Mouse (Mus musculus): Measurements from ENCODE around the gene Klk5. TPM values are rescaled to one million over a fixed set of nuclear protein-coding genes. Genes with fewer than 3 reads are reported as not detected.
A peak's percentile ranks its signal among the peaks of the same experiment; 100 is the strongest.

The Klk5 gene
- polyA plus RNA-seq (2012; ENCODE audit: insufficient read depth, low replicate concordance): not detected in 2 replicates

DNA sequence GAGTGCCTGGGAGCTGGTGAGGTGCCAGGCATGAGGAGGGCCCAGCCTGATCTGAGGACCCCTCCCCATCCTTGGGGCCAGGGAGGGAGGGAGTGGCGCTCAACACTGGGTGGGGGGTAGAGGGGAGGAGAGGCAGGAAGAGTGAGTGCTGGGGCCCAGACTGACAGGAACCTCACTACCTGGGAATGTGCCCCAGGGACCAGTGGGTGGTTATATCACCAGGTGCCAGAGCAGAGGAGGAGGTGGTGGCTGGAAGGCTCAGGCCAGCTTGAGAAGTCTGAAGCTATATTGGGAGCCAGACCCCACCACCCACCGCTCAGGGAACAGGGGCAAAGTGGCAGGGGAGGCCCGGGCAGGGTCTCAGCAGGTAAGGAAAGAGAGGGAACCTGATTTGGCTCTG, at the start of gene Klk5:
Gene Klk5 (plus strand): TSS at position 271 of the 400 bp plus-strand sequence.
- Histone ChIP-seq H3K36me3 (replicated peaks; ENCODE audit: low read length) (no peaks in the 10 kb centered on the region), H3K4me3 (replicated peaks) (no peak within 1 kb of the TSS), H3K27me3 (replicated peaks) (no peaks in the 10 kb centered on the region), H3K9me3 (peaks cover 8% of the 10 kb centered on the region; the same call in 1 of the 2 replicates), H3K4me1 (no peaks in the 10 kb centered on the region)
- TF ChIP-seq GATA1 (IDR thresholded peaks at IDR 0.05; ENCODE audit: borderline replicate concordance, low read length) (no peak), FLI1 (IDR thresholded peaks at IDR 0.05; ENCODE audit: low read length) (no peak)

DNA sequence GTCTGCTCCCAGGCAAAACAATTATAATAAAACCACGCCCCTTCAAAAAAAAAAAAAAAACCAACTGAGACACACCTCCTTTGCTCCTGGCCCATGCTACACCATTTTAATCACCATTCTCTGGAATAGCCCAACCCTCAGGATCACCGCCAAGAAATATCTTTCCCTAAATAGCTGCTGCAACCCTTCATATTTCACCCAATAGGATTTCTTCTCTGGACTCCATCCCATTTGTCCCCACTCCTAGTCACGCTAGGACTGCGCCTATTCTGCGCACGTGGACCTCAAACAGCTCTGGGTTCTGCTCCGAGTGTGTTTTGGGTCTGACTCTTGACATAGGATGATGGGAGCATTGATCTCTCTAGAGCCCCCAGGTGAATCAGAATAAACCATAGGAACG, 45.4 kb upstream of the Klk5 start:
- Histone ChIP-seq H3K9me3 (no peaks in the 10 kb centered on the region), H3K27me3 (replicated peaks) (peaks cover 52% of the 10 kb centered on the region), H3K4me1 (peaks cover 26% of the 10 kb centered on the region), H3K36me3 (replicated peaks; ENCODE audit: low read length) (no peaks in the 10 kb centered on the region), H3K4me3 (replicated peaks) (no peak overlapping the region)
- TF ChIP-seq GATA1 (IDR thresholded peaks at IDR 0.05; ENCODE audit: borderline replicate concordance, low read length) (no peak), FLI1 (IDR thresholded peaks at IDR 0.05; ENCODE audit: low read length) (no peak)

DNA sequence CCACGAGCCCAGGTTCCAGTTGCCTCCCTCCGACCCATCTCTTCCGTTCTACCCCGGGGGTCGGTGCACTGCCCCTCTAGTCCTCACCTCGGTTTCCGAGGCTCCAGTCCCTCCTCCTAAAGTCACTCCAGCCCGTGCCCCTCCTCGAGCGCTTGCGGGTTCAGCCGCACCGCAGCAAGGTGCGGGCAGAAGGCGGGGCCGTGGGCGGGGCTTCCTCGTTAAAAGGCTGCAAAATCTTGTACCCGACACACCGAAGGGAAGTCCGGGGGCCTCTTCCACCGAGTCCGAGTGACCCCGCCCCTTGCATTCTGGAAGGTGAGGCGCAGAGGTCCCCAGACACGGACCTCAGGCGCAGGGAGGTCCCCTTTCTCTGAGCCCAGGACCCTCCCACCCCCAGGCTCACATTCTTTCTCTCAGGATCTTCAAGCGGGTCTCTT, 44.4 kb upstream of the Klk5 start, which contains the start of gene Klk8:
Gene Klk8 (plus strand): TSS at position 245 of the 437 bp plus-strand sequence.
- H3K27me3 ChIP-seq (replicated peaks): peaks cover 50% of the 10 kb centered on the region

DNA sequence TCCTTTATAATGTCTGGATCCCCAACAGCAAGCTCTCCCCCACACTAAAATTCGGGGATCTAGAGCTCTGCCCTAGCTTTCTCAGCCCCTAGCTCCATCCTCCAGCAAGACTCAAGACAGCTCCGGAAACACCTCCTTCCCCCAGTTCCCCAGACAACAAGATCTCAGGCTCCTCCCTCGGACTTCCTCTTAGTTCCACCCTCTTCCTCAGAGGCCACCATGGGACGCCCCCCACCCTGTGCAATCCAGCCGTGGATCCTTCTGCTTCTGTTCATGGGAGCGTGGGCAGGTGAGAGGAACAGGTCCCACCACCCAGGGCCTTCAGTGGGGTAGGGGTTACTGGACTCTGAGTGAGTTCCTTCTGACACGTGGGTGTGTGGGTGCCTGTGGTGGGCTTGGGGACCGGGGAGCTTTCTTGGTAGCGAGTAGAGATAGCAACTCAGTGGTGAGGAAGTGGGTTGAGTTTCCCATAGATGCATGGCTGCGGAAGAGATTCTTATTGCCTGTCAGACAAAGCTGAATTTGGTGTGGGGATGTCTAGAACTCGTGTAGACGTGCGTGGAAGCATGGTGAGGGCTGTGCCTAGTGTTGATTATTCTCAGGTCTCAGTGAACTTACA, 43.8 kb upstream of the Klk5 start:
- H3K4me3 ChIP-seq (replicated peaks): peak overlapping the region; percentile 89
- peaks cover 26% of the 10 kb centered on the region for H3K4me1 ChIP-seq
- peaks cover 50% of the 10 kb centered on the region for H3K27me3 ChIP-seq (replicated peaks)
- no peak for TF ChIP-seq FLI1 (IDR thresholded peaks at IDR 0.05; ENCODE audit: low read length)
- no peak for TF ChIP-seq GATA1 (IDR thresholded peaks at IDR 0.05; ENCODE audit: borderline replicate concordance, low read length)
- H3K9me3 ChIP-seq: no peaks in the 10 kb centered on the region
- H3K36me3 ChIP-seq (replicated peaks; ENCODE audit: low read length): no peaks in the 10 kb centered on the region

More for the DNA sequence above, 44.4 kb upstream of the Klk5 start, which contains the start of gene Klk8:
- H3K36me3 ChIP-seq (replicated peaks; ENCODE audit: low read length): no peaks in the 10 kb centered on the region
- H3K4me1 ChIP-seq: peaks cover 26% of the 10 kb centered on the region
- TF ChIP-seq GATA1 (IDR thresholded peaks at IDR 0.05; ENCODE audit: borderline replicate concordance, low read length) (no peak), FLI1 (IDR thresholded peaks at IDR 0.05; ENCODE audit: low read length) (no peak)
- peak within 1 kb of the TSS; percentile 89 for H3K4me3 ChIP-seq (replicated peaks)
- H3K9me3 ChIP-seq: no peaks in the 10 kb centered on the region

DNA sequence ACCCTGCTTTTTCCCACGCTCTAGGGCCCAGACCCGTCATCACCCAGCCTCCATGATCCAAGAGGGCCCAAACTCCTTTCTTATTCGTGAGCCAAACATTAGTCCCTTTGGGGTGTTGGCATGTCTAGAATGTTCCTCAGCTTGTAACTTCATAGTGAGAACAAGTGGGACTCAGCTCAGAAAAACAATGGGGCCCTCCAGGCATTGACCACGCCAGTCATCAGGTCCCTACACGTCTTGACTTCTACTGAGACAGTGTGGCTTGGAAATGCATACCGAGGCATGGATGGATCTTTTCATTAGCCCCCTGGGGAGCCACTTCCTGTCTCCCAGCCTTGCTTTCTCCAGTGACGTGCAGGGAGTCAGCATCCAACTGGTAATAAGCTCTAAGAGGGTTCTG, 41.9 kb upstream of the Klk5 start:
- no peaks in the 10 kb centered on the region for H3K36me3 ChIP-seq (replicated peaks; ENCODE audit: low read length)

DNA sequence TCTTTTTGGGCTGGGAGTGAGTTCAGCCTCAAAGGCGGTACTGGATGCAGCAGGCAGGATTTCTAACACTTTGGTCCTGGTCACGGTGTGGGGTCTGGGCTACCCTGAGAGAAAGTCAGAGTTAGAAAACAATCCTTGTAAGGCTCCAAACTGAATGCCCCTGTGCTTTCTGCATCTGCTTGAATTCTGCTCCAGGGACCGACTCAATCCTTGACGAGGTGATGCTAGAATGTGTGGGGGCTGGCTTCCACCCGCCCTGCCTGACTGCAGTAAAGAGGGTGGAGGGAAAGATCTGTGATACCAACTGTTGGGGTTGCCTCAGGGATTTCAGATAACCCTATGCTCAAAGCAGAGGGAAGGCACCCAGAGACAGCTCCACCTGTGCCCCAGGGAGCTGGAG, 30.8 kb upstream of the Klk5 start, which contains the start of gene Klk7:
Gene Klk7 (plus strand): TSS at position 301 of the 400 bp plus-strand sequence.
- no peak within 1 kb of the TSS for H3K4me3 ChIP-seq (replicated peaks)
- no peaks in the 10 kb centered on the region for H3K4me1 ChIP-seq
- no peak for TF ChIP-seq FLI1 (IDR thresholded peaks at IDR 0.05; ENCODE audit: low read length)
- TF ChIP-seq GATA1 (IDR thresholded peaks at IDR 0.05; ENCODE audit: borderline replicate concordance, low read length): no peak
- H3K36me3 ChIP-seq (replicated peaks; ENCODE audit: low read length): no peaks in the 10 kb centered on the region
- no peaks in the 10 kb centered on the region for H3K9me3 ChIP-seq
- peaks cover 11% of the 10 kb centered on the region for H3K27me3 ChIP-seq (replicated peaks)

More for the DNA sequence above, 41.9 kb upstream of the Klk5 start:
- no peaks in the 10 kb centered on the region for H3K9me3 ChIP-seq
- no peak for TF ChIP-seq FLI1 (IDR thresholded peaks at IDR 0.05; ENCODE audit: low read length)
- no peak for TF ChIP-seq GATA1 (IDR thresholded peaks at IDR 0.05; ENCODE audit: borderline replicate concordance, low read length)
- no peak overlapping the region for H3K4me3 ChIP-seq (replicated peaks)
- H3K27me3 ChIP-seq (replicated peaks): peaks cover 42% of the 10 kb centered on the region
- peaks cover 26% of the 10 kb centered on the region for H3K4me1 ChIP-seq

DNA sequence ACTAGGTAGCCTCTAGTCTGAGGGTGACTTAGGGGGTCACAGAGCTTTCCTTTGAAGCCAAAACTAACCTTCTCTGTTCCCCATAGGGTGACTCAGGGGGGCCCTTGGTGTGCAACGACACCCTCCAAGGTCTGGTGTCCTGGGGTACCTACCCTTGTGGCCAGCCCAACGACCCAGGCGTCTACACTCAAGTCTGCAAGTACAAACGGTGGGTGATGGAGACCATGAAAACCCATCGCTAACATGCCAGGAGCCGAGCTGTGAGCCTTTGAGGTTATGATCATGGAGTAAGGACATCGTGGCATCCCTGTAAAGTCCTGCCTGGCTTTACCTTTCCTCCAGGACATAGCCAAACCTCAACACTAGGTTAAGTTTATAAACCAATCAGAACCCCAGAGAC, 26.6 kb upstream of the Klk5 start:
- TF ChIP-seq GATA1 (IDR thresholded peaks at IDR 0.05; ENCODE audit: borderline replicate concordance, low read length) (no peak), FLI1 (IDR thresholded peaks at IDR 0.05; ENCODE audit: low read length) (no peak)
- no peaks in the 10 kb centered on the region for H3K9me3 ChIP-seq
- no peak overlapping the region for H3K4me3 ChIP-seq (replicated peaks)
- H3K4me1 ChIP-seq: no peaks in the 10 kb centered on the region
- H3K27me3 ChIP-seq (replicated peaks): peaks cover 11% of the 10 kb centered on the region
- no peaks in the 10 kb centered on the region for H3K36me3 ChIP-seq (replicated peaks; ENCODE audit: low read length)

DNA sequence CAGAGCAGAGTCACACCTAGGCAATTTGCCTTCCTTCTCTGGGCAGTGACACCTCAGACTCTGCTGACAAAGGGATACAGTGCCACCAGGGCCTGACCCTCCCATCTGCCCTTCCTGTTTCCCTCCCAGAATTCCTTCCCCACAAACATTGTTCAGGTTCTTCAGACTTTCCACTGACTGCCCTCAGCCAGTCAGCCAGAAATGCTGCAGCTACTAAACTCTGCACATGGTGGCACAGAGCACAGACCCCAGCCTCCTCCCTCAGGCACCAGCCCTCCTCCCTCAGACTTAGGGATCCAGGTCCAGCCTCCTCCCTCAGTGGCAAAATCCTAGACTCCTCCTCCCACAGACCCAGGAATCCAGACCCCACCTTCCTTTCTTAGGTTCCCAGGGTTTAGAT, 25.0 kb upstream of the Klk5 start:
- Histone ChIP-seq H3K4me3 (replicated peaks) (no peak overlapping the region), H3K27me3 (replicated peaks) (peaks cover 11% of the 10 kb centered on the region), H3K36me3 (replicated peaks; ENCODE audit: low read length) (no peaks in the 10 kb centered on the region), H3K4me1 (no peaks in the 10 kb centered on the region), H3K9me3 (no peaks in the 10 kb centered on the region)
- no peak for TF ChIP-seq GATA1 (IDR thresholded peaks at IDR 0.05; ENCODE audit: borderline replicate concordance, low read length)
- TF ChIP-seq FLI1 (IDR thresholded peaks at IDR 0.05; ENCODE audit: low read length): no peak

DNA sequence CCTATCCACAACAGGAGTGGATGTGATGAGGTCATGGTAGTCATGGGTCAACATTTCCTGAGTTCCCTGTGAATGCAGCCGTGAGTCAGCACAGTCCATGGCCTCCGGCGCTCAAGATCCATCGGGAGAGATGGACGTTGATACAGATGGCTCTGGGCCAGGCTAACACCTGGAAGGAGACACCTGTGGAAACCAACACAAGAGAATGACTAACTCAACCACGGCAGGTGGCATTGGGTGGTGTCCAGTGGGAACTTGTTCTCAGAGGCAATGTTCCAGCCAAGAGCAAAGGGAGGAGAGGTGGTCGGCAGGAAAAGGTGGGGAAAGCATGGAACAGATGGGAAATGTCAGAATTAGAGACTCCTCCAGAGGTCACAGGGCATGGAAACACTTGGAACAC, 20.2 kb upstream of the Klk5 start:
- Histone ChIP-seq H3K4me3 (replicated peaks) (no peak overlapping the region), H3K36me3 (replicated peaks; ENCODE audit: low read length) (no peaks in the 10 kb centered on the region), H3K4me1 (no peaks in the 10 kb centered on the region), H3K27me3 (replicated peaks) (peaks cover 2% of the 10 kb centered on the region), H3K9me3 (no peaks in the 10 kb centered on the region)
- no peak for TF ChIP-seq FLI1 (IDR thresholded peaks at IDR 0.05; ENCODE audit: low read length)
- TF ChIP-seq GATA1 (IDR thresholded peaks at IDR 0.05; ENCODE audit: borderline replicate concordance, low read length): no peak

DNA sequence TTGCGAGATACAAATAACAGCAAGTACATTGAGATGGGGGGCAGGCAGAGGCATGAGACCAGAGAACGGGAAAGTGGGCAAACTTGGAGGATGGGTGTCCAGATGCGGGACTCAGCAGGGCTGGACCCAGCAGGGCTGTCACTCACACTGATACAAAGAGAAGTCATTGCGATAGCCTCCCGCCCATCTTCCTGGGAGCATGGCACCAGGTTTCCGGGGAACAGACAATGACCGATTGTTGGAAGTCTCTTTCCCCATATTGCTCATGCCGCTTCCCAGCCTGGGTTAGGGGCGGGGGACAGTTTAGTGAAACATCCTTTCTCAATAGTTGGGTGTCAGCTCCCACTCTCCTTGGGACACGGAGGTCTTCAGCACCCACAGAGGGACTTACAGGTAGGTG, 17.6 kb upstream of the Klk5 start, which contains the start of gene Klk6:
Gene Klk6 (plus strand): TSS at position 301 of the 400 bp plus-strand sequence.
- TF ChIP-seq FLI1 (IDR thresholded peaks at IDR 0.05; ENCODE audit: low read length): no peak
- TF ChIP-seq GATA1 (IDR thresholded peaks at IDR 0.05; ENCODE audit: borderline replicate concordance, low read length): no peak
- no peaks in the 10 kb centered on the region for H3K4me1 ChIP-seq
- no peaks in the 10 kb centered on the region for H3K9me3 ChIP-seq
- H3K27me3 ChIP-seq (replicated peaks): peaks cover 2% of the 10 kb centered on the region
- H3K4me3 ChIP-seq (replicated peaks): no peak within 1 kb of the TSS
- no peaks in the 10 kb centered on the region for H3K36me3 ChIP-seq (replicated peaks; ENCODE audit: low read length)

Data from megakaryocyte, embryonic 14.5 days (primary cell).